Mouse (Mus musculus): ENCODE data around the gene Kcnab2.

DNA sequence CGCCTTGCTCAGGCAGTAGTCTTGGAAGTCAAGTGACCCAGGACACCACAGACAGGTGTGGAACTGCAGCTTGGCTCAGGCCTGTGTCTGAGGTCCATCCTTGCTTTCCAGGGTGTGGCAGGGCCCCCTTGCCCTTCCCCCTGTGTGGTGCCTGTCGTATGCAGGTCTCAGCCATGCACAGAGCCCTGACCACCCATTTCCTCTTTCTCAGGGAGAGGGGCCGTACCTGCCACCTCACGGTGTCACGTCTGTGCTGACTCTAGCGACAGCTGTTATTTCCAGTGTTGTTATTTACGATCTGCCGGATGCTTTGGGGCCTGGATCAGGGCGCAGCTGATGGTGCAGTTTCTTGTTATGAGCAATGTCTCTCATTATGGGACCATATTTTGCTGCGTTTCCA lies 41.4 kb upstream of the Kcnab2 start:
- TF ChIP-seq EP300 (IDR thresholded peaks at IDR 0.05; ENCODE audit: low read depth) (no peak), CTCF (IDR thresholded peaks at IDR 0.05; ENCODE audit: low read depth) (no peak)

All from heart, postnatal 0 days (tissue).